Mouse (Mus musculus) MEL (cell line): ENCODE results near the gene Jup. TPM values are rescaled to one million over a fixed set of nuclear protein-coding genes. Genes with fewer than 3 reads are reported as not detected.
A peak's percentile ranks its signal among the peaks of the same experiment; 100 is the strongest.

Experiments used
- DNase-seq: peaks from one replicate; pipeline ENCODE4 v3.0.0; 2011; ENCODE audit warnings: low read depth, low spot score
- H3K27ac ChIP-seq: 2 replicates; pipeline ENCODE4 v1.5.1; 2012; ENCODE audit warnings: low read depth, mild to moderate bottlenecking, control low read depth, low read length, moderate library complexity; ENCODE audit not compliant: control insufficient read depth
- H3K27me3 ChIP-seq, 2 experiments: fragments of 150-350 bp in 1 of 2; sonication (generic) in 1 of 2; 2 replicates each; pipeline ENCODE4 v1.6.1; 2012; ENCODE audit warnings: low read length in 2 of 2, mild to moderate bottlenecking in 2 of 2, improper control_type of control experiment in 1 of 2, moderate library complexity in 1 of 2; ENCODE audit not compliant: insufficient read depth in 2 of 2, control insufficient read depth in 1 of 2
- H3K36me3 ChIP-seq, 2 experiments: 2 replicates each; pipeline ENCODE4 v1.6.1; 2012 to 2014; ENCODE audit warnings: low read length in 2 of 2, improper control_type of control experiment in 1 of 2, inconsistent platforms in 1 of 2, mild to moderate bottlenecking in 1 of 2; ENCODE audit not compliant: insufficient read depth in 2 of 2, control insufficient read depth in 1 of 2
- H3K4me1 ChIP-seq, 2 experiments: fragments of 150-350 bp in 1 of 2; sonication (generic) in 1 of 2; 2 replicates each; pipeline ENCODE4 v1.6.1; 2012; ENCODE audit warnings: low read length in 2 of 2, improper control_type of control experiment in 1 of 2, mild to moderate bottlenecking in 1 of 2; ENCODE audit not compliant: insufficient read depth in 2 of 2, control insufficient read depth in 1 of 2
- H3K4me3 ChIP-seq, 2 experiments: fragments of 150-350 bp in 1 of 2; sonication (generic) in 1 of 2; 2 replicates each; pipeline ENCODE4 v1.5.1; 2012; ENCODE audit warnings: low read depth in 2 of 2, low read length in 2 of 2, mild to moderate bottlenecking in 2 of 2, moderate library complexity in 2 of 2, control low read depth in 1 of 2, improper control_type of control experiment in 1 of 2; ENCODE audit not compliant: control insufficient read depth in 1 of 2, insufficient read depth in 1 of 2
- H3K79me2 ChIP-seq: 2 replicates; pipeline ENCODE4 v1.6.1; 2012; ENCODE audit warnings: mild to moderate bottlenecking, low read length, moderate library complexity; ENCODE audit not compliant: control insufficient read depth, poor library complexity, insufficient read depth
- H3K9ac ChIP-seq: 2 replicates; pipeline ENCODE4 v1.6.1; 2012; ENCODE audit warnings: low read depth, mild to moderate bottlenecking, control low read depth, low read length, moderate library complexity; ENCODE audit not compliant: control insufficient read depth, poor library complexity, severe bottlenecking
- H3K9me3 ChIP-seq: fragments of 150-350 bp; sonication (generic); replicated peaks from 2 replicates; pipeline ENCODE4 v1.6.1; 2012; ENCODE audit warnings: mild to moderate bottlenecking, low read length, improper control_type of control experiment, moderate library complexity; ENCODE audit not compliant: insufficient read depth
- BHLHE40 ChIP-seq: IDR thresholded peaks from 2 replicates; pipeline ENCODE4 v1.6.1; 2012; ENCODE audit warnings: low read depth, mild to moderate bottlenecking, inconsistent platforms, low read length, improper control_type of control experiment, borderline replicate concordance
- CHD1 ChIP-seq: IDR thresholded peaks from 2 replicates; pipeline ENCODE4 v1.6.1; 2012; ENCODE audit warnings: low read depth, mild to moderate bottlenecking, inconsistent platforms, low read length, improper control_type of control experiment
- CHD2 ChIP-seq: IDR thresholded peaks from 2 replicates; pipeline ENCODE4 v1.6.1; 2011; ENCODE audit warnings: low read length, improper control_type of control experiment
- CTCF ChIP-seq, 3 experiments: IDR thresholded peaks in 2 of 3; conservative IDR thresholded peaks in 1 of 3; 2 replicates each; pipeline ENCODE4 v1.5.1; 2011 to 2012; ENCODE audit warnings: low read length in 3 of 3, low read depth in 2 of 3, mild to moderate bottlenecking in 2 of 3, improper control_type of control experiment in 1 of 3, inconsistent platforms in 1 of 3, mixed read lengths in 1 of 3, moderate library complexity in 1 of 3; ENCODE audit not compliant: control insufficient read depth in 1 of 3, insufficient read depth in 1 of 3, poor library complexity in 1 of 3, severe bottlenecking in 1 of 3
- E2F4 ChIP-seq: IDR thresholded peaks from 2 replicates; pipeline ENCODE4 v1.6.1; 2011; ENCODE audit warnings: low read depth, low read length, improper control_type of control experiment, borderline replicate concordance
- ELF1 ChIP-seq: IDR thresholded peaks from 2 replicates; pipeline ENCODE4 v1.6.1; 2014; ENCODE audit warnings: low read depth, mild to moderate bottlenecking, inconsistent platforms, low read length, improper control_type of control experiment, moderate library complexity
- EP300 ChIP-seq, 2 experiments: IDR thresholded peaks; 2 replicates each; pipeline ENCODE4 v1.6.1; 2011; ENCODE audit warnings: improper control_type of control experiment in 2 of 2, low read length in 2 of 2, low read depth in 1 of 2, mild to moderate bottlenecking in 1 of 2
- HCFC1 ChIP-seq: IDR thresholded peaks from 2 replicates; pipeline ENCODE4 v1.6.1; 2012; ENCODE audit warnings: low read depth, mild to moderate bottlenecking, inconsistent platforms, low read length, improper control_type of control experiment, moderate library complexity
- JUND ChIP-seq: IDR thresholded peaks from 2 replicates; pipeline ENCODE4 v1.6.1; 2011; ENCODE audit warnings: low read depth, mild to moderate bottlenecking, improper control_type of control experiment, low read length
- KAT2A ChIP-seq: conservative IDR thresholded peaks from 2 replicates; pipeline ENCODE4 v1.6.1; 2012; ENCODE audit warnings: low read depth, low read length, improper control_type of control experiment, inconsistent platforms
- MAFK ChIP-seq: IDR thresholded peaks from 2 replicates; pipeline ENCODE4 v1.6.1; 2011; ENCODE audit warnings: low read depth, mild to moderate bottlenecking, low read length, improper control_type of control experiment, borderline replicate concordance
- MAX ChIP-seq: IDR thresholded peaks from 2 replicates; pipeline ENCODE4 v1.6.1; 2011; ENCODE audit warnings: low read length, improper control_type of control experiment
- MAZ ChIP-seq: IDR thresholded peaks from 2 replicates; pipeline ENCODE4 v1.6.1; 2012; ENCODE audit warnings: low read depth, mild to moderate bottlenecking, inconsistent platforms, low read length, improper control_type of control experiment
- MEF2A ChIP-seq: IDR thresholded peaks from 2 replicates; pipeline ENCODE4 v1.6.1; 2014; ENCODE audit warnings: low read depth, mild to moderate bottlenecking, inconsistent platforms, low read length, improper control_type of control experiment; ENCODE audit not compliant: poor library complexity, insufficient replicate concordance, severe bottlenecking; ENCODE audit errors: extremely low read depth
- MXI1 ChIP-seq: IDR thresholded peaks from 2 replicates; pipeline ENCODE4 v1.6.1; 2011; ENCODE audit warnings: mild to moderate bottlenecking, low read depth, low read length, improper control_type of control experiment
- NRF1 ChIP-seq: IDR thresholded peaks from 2 replicates; pipeline ENCODE4 v1.6.1; 2014; ENCODE audit warnings: low read depth, mild to moderate bottlenecking, inconsistent platforms, low read length, improper control_type of control experiment, moderate library complexity; ENCODE audit not compliant: poor library complexity, insufficient read depth, severe bottlenecking
- POLR2A ChIP-seq, 2 experiments: IDR thresholded peaks; 2 replicates each; pipeline ENCODE4 v1.6.1; 2011 to 2012; ENCODE audit warnings: low read length in 2 of 2, mild to moderate bottlenecking in 2 of 2, control low read depth in 1 of 2, improper control_type of control experiment in 1 of 2, low read depth in 1 of 2, moderate library complexity in 1 of 2; ENCODE audit not compliant: control insufficient read depth in 1 of 2, insufficient read depth in 1 of 2, poor library complexity in 1 of 2
- POLR2AphosphoS2 ChIP-seq: IDR thresholded peaks from 2 replicates; pipeline ENCODE4 v1.6.1; 2011; ENCODE audit warnings: low read length, improper control_type of control experiment
- POLR2AphosphoS5 ChIP-seq: IDR thresholded peaks from 2 replicates; pipeline ENCODE4 v1.6.1; 2012; ENCODE audit warnings: low read depth, borderline replicate concordance, mild to moderate bottlenecking, inconsistent platforms, low read length, moderate library complexity, mixed read lengths
- RAD21 ChIP-seq: IDR thresholded peaks from 2 replicates; pipeline ENCODE4 v1.6.1; 2011; ENCODE audit warnings: mild to moderate bottlenecking, low read depth, low read length, improper control_type of control experiment
- RCOR1 ChIP-seq: IDR thresholded peaks from 2 replicates; pipeline ENCODE4 v1.6.1; 2012; ENCODE audit warnings: low read depth, mild to moderate bottlenecking, inconsistent platforms, low read length, improper control_type of control experiment
- SIN3A ChIP-seq: IDR thresholded peaks from 2 replicates; pipeline ENCODE4 v1.6.1; 2012; ENCODE audit warnings: low read length, improper control_type of control experiment, inconsistent platforms
- SMC3 ChIP-seq: IDR thresholded peaks from 2 replicates; pipeline ENCODE4 v1.6.1; 2011; ENCODE audit warnings: low read depth, low read length, improper control_type of control experiment
- TAL1 ChIP-seq: IDR thresholded peaks from 2 replicates; pipeline ENCODE4 v1.6.1; 2012; ENCODE audit warnings: mild to moderate bottlenecking, inconsistent platforms, low read length, moderate library complexity, mixed read lengths
- TBP ChIP-seq: IDR thresholded peaks from 2 replicates; pipeline ENCODE4 v1.8.0; 2011; ENCODE audit warnings: low read depth, low read length, improper control_type of control experiment
- TCF12 ChIP-seq: IDR thresholded peaks from 2 replicates; pipeline ENCODE4 v1.6.1; 2014; ENCODE audit warnings: low read depth, mild to moderate bottlenecking, inconsistent platforms, low read length, improper control_type of control experiment, moderate library complexity
- UBTF ChIP-seq: IDR thresholded peaks from 2 replicates; pipeline ENCODE4 v1.6.1; 2012; ENCODE audit warnings: low read depth, mild to moderate bottlenecking, inconsistent platforms, low read length, improper control_type of control experiment, moderate library complexity, borderline replicate concordance; ENCODE audit not compliant: insufficient read depth
- USF1 ChIP-seq: IDR thresholded peaks from 2 replicates; pipeline ENCODE4 v1.6.1; 2014; ENCODE audit warnings: low read depth, mild to moderate bottlenecking, inconsistent platforms, low read length, improper control_type of control experiment, moderate library complexity
- USF2 ChIP-seq, 2 experiments: IDR thresholded peaks; 2 replicates each; pipeline ENCODE4 v1.6.1; 2011 to 2012; ENCODE audit warnings: improper control_type of control experiment in 2 of 2, low read length in 2 of 2, borderline replicate concordance in 1 of 2, inconsistent platforms in 1 of 2, low read depth in 1 of 2, mild to moderate bottlenecking in 1 of 2; ENCODE audit not compliant: insufficient read depth in 1 of 2
- ZKSCAN1 ChIP-seq: IDR thresholded peaks from 2 replicates; pipeline ENCODE4 v1.6.1; 2012; ENCODE audit warnings: low read depth, mild to moderate bottlenecking, inconsistent platforms, low read length, improper control_type of control experiment, moderate library complexity
- ZMIZ1 ChIP-seq: IDR thresholded peaks from 2 replicates; pipeline ENCODE4 v1.6.1; 2012; ENCODE audit warnings: low read depth, mild to moderate bottlenecking, inconsistent platforms, low read length, improper control_type of control experiment, moderate library complexity
- polyA plus RNA-seq, 2 experiments: library from polyadenylated mRNA; stranded (reverse) in 1 of 2; unstranded in 1 of 2; fragments of >175 nt in 1 of 2; fragments of >200 nt in 1 of 2; gene quantifications; 2 replicates each; pipeline versions ENCODE4 v1.2.1 to v1.2.4; 2012; ENCODE audit warnings: low replicate concordance in 2 of 2, low read depth in 1 of 2; ENCODE audit not compliant: insufficient read length in 2 of 2, insufficient read depth in 1 of 2, missing spikeins in 1 of 2
- total RNA-seq: library from RNA; depleted of rRNA; stranded (reverse); fragments of 300-350 nt; gene quantifications from 2 replicates; pipeline ENCODE4 v1.2.3, GENCODE M21; 2012

Jup gene
- total and polyA plus RNA-seq, 3 experiments = 1.0 to 8.5 TPM; not detected in 1

DNA sequence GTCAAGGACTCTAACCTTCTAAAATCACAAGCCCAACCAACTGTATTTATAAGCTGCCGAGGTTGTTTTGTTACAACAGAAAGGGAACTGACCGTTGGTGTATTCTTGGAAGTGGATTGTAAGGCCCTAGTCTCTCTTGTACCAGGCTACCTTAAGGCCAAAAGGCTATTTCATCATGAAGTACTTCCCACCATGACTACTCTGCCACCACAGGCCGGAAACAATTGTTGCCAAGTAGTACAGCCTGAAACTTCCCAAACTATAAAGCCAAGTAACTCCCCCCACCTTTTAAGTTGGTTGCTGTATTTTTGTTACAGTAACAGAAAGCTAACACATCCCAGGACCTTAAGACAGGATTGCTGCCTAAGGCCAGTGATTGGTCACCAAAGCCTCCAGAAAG, 29.3 kb upstream of the Jup start:
- H3K27ac ChIP-seq = no peak overlapping the region
- peaks cover 2 to 8% of the 10 kb centered on the region in 2 experiments for H3K4me1 ChIP-seq
- no peaks in the 10 kb centered on the region for H3K79me2 ChIP-seq
- H3K27me3 ChIP-seq = no peaks in the 10 kb centered on the region
- DNase-seq = no peak
- H3K4me3 ChIP-seq = no peak overlapping the region
- no peak for TF ChIP-seq SIN3A
- H3K36me3 ChIP-seq = peaks cover 0 to 4% of the 10 kb centered on the region in 2 experiments; a peak in 2 of 4 replicates
- no peak overlapping the region for H3K9ac ChIP-seq
- H3K9me3 ChIP-seq = no peaks in the 10 kb centered on the region

GRCm38 (mm10) chr11:100425851-100426250, 28.3 kb upstream of the Jup start:
- Histone ChIP-seq H3K4me1 (peaks cover 2 to 8% of the 10 kb centered on the region in 2 experiments), H3K9ac (peak overlapping the region; percentile 25), H3K79me2 (no peaks in the 10 kb centered on the region), H3K27me3 (no peaks in the 10 kb centered on the region), H3K36me3 (peaks cover 0 to 4% of the 10 kb centered on the region in 2 experiments; a peak in 2 of 4 replicates), H3K4me3 (no peak overlapping the region), H3K9me3 (no peaks in the 10 kb centered on the region), H3K27ac (peak overlapping the region; percentile 12; the same call in 1 of the 2 replicates)
- DNase-seq = peak; percentile 95
- TF ChIP-seq RCOR1 (peak; percentile 65; the same call in 1 of the 2 replicates), POLR2AphosphoS5 (no peak), CTCF (IDR thresholded peaks at IDR 0.05 in 2 of 3, conservative IDR thresholded peaks at IDR 0.05 in 1 of 3; ENCODE audit: control insufficient read depth in 1 of 3, insufficient read depth in 1 of 3, low read depth in 2 of 3, low read length in 3 of 3, poor library complexity in 1 of 3, severe bottlenecking in 1 of 3) (peak; percentile 95 to 99 (median 97)), KAT2A (no peak; the same call in 1 of the 2 replicates), UBTF (no peak), HCFC1 (peak; percentile 59; the same call in 1 of the 2 replicates), TAL1 (no peak), POLR2AphosphoS2 (no peak), MAFK (no peak), USF1 (no peak), MAZ (0 out of 2 replicates have a peak, but pooled peaks have one; percentile 80), SMC3 (peak; percentile 98), RAD21 (no peak; the same call in none of the 2 replicates), TBP (no peak), MXI1 (peak; percentile 65), ELF1 (0 out of 2 replicates have a peak, but pooled peaks have one; percentile 40), JUND (0 out of 2 replicates have a peak, but pooled peaks have one; percentile 40), ZKSCAN1 (peak; percentile 15; the same call in 1 of the 2 replicates), BHLHE40 (no peak), E2F4 (no peak), TCF12 (peak; percentile 64), MAX (no peak; the same call in 1 of the 2 replicates), CHD2 (no peak), POLR2A (IDR thresholded peaks at IDR 0.05; ENCODE audit: control insufficient read depth in 1 of 2, insufficient read depth in 1 of 2, low read depth in 1 of 2, low read length in 2 of 2, poor library complexity in 1 of 2) (no peak), EP300 (IDR thresholded peaks at IDR 0.05; ENCODE audit: low read depth in 1 of 2, low read length in 2 of 2) (peak; percentile 70 to 78), MEF2A (no peak), ZMIZ1 (no peak), NRF1 (no peak), USF2 (IDR thresholded peaks at IDR 0.05; ENCODE audit: borderline replicate concordance in 1 of 2, insufficient read depth in 1 of 2, low read depth in 1 of 2, low read length in 2 of 2) (no peak), CHD1 (no peak), SIN3A (peak; percentile 71)
